Mouse (Mus musculus) liver, postnatal 0 days (tissue): Measurements from ENCODE around the gene Rims1. TPM values are rescaled to one million over a fixed set of nuclear protein-coding genes. Genes with fewer than 3 reads are reported as not detected.

Experiments
- ATAC-seq: fragments of 200-750 bp; cut with Nextera tagmentation; 2 replicates; pipeline ENCODE4 v1.8.0; 2017; ENCODE audit warnings: mild to moderate bottlenecking, moderate library complexity
- DNase-seq: peaks from one replicate; pipeline ENCODE4 v3.0.0-alpha.2; 2016
- H3K27ac ChIP-seq: fragments of 300-500 bp; sonication (generic); 2 replicates; pipeline ENCODE4 v1.5.1; 2014; ENCODE audit warnings: antibody characterized with exemption, moderate library complexity, mild to moderate bottlenecking, low read depth
- H3K27me3 ChIP-seq: fragments of 300-500 bp; sonication (generic); 2 replicates; pipeline ENCODE4 v1.6.1; 2014; ENCODE audit warnings: low read length, control low read depth, mixed read lengths; ENCODE audit not compliant: insufficient read depth
- H3K36me3 ChIP-seq: fragments of 300-500 bp; sonication (generic); replicated peaks from 2 replicates; pipeline ENCODE4 v1.6.1; 2014; ENCODE audit warnings: mild to moderate bottlenecking, control low read depth, low read length, moderate library complexity, mixed read lengths; ENCODE audit not compliant: insufficient read depth
- H3K4me1 ChIP-seq: fragments of 300-500 bp; sonication (generic); 2 replicates; pipeline ENCODE4 v1.6.1; 2014; ENCODE audit warnings: antibody characterized with exemption, mild to moderate bottlenecking, control low read depth; ENCODE audit not compliant: insufficient read depth
- H3K4me2 ChIP-seq: fragments of 300-500 bp; sonication (generic); 2 replicates; pipeline ENCODE4 v1.6.1; 2014; ENCODE audit warnings: low read depth, mild to moderate bottlenecking, low read length, moderate library complexity, mixed read lengths
- H3K4me3 ChIP-seq: fragments of 300-500 bp; sonication (generic); 2 replicates; pipeline ENCODE4 v1.5.1; 2014; ENCODE audit warnings: low read depth, low read length
- H3K9ac ChIP-seq: fragments of 300-500 bp; sonication (generic); replicated peaks from 2 replicates; pipeline ENCODE4 v1.6.1; 2014; ENCODE audit warnings: mild to moderate bottlenecking, moderate library complexity
- H3K9me3 ChIP-seq: fragments of 300-500 bp; sonication (generic); 2 replicates; pipeline ENCODE4 v1.6.1; 2016; ENCODE audit warnings: mild to moderate bottlenecking, control low read depth, low read length, mixed read lengths
- CTCF ChIP-seq: sonication (generic); IDR thresholded peaks from 2 replicates; pipeline ENCODE4 v1.5.1; 2016; ENCODE audit warnings: antibody characterized with exemption, low read depth
- EP300 ChIP-seq: IDR thresholded peaks from 2 replicates; pipeline ENCODE4 v1.6.1; 2016; ENCODE audit warnings: antibody characterized with exemption, low read depth, mild to moderate bottlenecking
- WGBS: fragments of 180-500 bp; shearing (Covaris S2); extraction: QIAGEN DNeasy Blood & Tissue Kit; methylation state at CpG from one replicate; pipeline ENCODE4 v1.1.7; 2014; ENCODE audit not compliant: insufficient replicate concordance; 5-methylcytosine and 5-hydroxymethylcytosine counted together
- polyA plus RNA-seq: library from polyadenylated mRNA; unstranded; fragments of >200 nt; fragmentation: Nextera tagmentation; extraction: Ambion mirVana; gene quantifications from 2 replicates; pipeline ENCODE4 v1.2.1, GENCODE M21; 2015

The Rims1 gene
- 0.08 TPM in 1 of 2 replicates, not detected in the other for polyA plus RNA-seq

DNA sequence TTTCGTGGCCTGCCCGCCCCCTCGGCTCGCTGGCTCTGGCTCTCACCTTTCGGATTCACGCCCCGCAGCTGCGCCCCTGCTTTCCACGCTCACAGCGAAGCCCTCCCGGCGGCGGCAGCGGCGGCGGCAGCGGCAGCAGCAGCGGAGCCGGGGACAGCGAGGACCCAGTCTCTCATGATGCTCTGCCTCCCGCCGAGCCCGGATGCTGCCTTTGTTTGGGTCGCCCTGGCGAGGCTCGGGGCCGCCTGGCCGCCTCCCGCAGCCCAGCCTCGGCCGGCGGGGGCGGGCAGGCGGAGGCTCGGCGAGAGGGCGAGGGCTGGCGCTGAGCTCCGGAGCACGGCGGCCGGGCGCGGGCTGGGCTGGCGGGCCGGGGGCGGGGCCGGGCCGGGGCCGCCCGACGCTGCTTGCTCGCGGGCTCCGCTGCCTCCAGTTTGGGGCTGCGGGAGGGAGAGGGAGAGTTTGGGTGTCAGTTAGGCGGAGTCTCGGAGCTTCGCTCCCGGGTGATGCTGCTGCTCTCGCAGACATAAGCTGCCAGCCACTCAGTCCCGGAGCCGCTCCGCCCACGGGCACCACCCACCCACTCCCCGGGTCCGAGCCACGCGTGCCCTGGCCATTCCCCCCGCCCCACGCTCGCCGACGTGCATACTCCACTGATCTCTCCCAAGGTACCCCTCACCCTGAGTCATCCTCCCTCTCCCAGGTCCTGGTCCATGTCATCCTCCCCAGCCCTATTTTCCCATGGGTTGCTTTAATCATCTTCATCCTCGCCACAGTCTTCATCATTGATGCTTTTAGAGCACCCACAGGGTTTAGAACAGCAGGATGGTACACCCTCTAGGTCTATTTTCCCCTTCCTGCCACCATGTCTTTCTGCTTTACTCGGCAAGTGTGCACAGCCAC lies at the start of gene Rims1:
Gene Rims1, minus strand, starts transcription at position 269 of the 900 bp plus-strand sequence.
- H3K27me3 ChIP-seq = peaks cover 13% of the 10 kb centered on the region
- ATAC-seq = peak; percentile 38; the same call in 1 of the 2 replicates
- no peaks in the 10 kb centered on the region for H3K9me3 ChIP-seq
- H3K4me3 ChIP-seq = peak within 1 kb of the TSS; percentile 34
- peak; percentile 30 for DNase-seq
- TF ChIP-seq CTCF (no peak), EP300 (no peak)
- no peak within 1 kb of the TSS for H3K9ac ChIP-seq
- WGBS = 2% methylated on average over 33 of the region's 76 CpGs
- H3K36me3 ChIP-seq = no peaks in the 10 kb centered on the region
- peak within 1 kb of the TSS; percentile 65 for H3K4me2 ChIP-seq
- no peak within 1 kb of the TSS for H3K27ac ChIP-seq
- H3K4me1 ChIP-seq = peaks cover 3% of the 10 kb centered on the region; the same call in 1 of the 2 replicates

DNA sequence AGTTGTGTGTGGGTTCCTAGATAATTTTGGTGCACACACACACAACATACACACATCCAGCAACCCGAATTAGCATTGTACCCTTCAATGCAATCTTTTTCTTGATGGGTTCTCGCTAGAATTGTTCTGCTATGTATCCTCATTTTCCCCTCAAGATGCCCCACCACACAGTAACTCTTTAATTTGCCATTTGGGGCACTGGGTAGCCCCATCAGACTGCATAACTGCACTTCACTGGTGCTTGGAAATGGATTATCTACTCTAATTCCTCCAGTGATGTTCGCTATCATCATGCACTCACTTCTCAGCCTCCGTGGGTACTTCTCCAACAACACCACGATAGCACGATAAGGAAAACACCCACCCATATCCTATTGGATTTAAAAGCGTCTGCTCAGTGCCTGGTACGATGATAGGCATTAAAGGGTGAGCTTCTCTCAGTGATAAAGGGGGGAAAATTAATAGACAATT lies 867 bp upstream of the Rims1 start:
- TF ChIP-seq CTCF (no peak), EP300 (no peak)

GRCm38 (mm10) chr1:22805025-22805725 lies 619 bp downstream of the Rims1 start:
- DNase-seq (no peak), ATAC-seq (no peak)
- no peak overlapping the region for H3K9ac ChIP-seq
- peaks cover 13% of the 10 kb centered on the region for H3K27me3 ChIP-seq
- H3K9me3 ChIP-seq = no peaks in the 10 kb centered on the region
- peak overlapping the region; percentile 34 for H3K4me3 ChIP-seq
- peaks cover 3% of the 10 kb centered on the region; the same call in 1 of the 2 replicates for H3K4me1 ChIP-seq
- no peak overlapping the region for H3K27ac ChIP-seq
- H3K4me2 ChIP-seq = peak overlapping the region; percentile 65
- no peaks in the 10 kb centered on the region for H3K36me3 ChIP-seq
- TF ChIP-seq EP300 = no peak
- TF ChIP-seq CTCF = no peak
- WGBS = 9% methylated on average over 15 of the region's 15 CpGs

More for the DNA sequence above, 867 bp upstream of the Rims1 start:
- Histone ChIP-seq H3K4me1 (peaks cover 3% of the 10 kb centered on the region; the same call in 1 of the 2 replicates), H3K9ac (no peak overlapping the region), H3K9me3 (no peaks in the 10 kb centered on the region), H3K4me3 (no peak overlapping the region), H3K36me3 (no peaks in the 10 kb centered on the region), H3K27ac (no peak overlapping the region), H3K4me2 (no peak overlapping the region), H3K27me3 (peaks cover 13% of the 10 kb centered on the region)
- ATAC-seq (no peak), DNase-seq (no peak)
- 24% methylated on average over 8 of the region's 8 CpGs for WGBS

DNA sequence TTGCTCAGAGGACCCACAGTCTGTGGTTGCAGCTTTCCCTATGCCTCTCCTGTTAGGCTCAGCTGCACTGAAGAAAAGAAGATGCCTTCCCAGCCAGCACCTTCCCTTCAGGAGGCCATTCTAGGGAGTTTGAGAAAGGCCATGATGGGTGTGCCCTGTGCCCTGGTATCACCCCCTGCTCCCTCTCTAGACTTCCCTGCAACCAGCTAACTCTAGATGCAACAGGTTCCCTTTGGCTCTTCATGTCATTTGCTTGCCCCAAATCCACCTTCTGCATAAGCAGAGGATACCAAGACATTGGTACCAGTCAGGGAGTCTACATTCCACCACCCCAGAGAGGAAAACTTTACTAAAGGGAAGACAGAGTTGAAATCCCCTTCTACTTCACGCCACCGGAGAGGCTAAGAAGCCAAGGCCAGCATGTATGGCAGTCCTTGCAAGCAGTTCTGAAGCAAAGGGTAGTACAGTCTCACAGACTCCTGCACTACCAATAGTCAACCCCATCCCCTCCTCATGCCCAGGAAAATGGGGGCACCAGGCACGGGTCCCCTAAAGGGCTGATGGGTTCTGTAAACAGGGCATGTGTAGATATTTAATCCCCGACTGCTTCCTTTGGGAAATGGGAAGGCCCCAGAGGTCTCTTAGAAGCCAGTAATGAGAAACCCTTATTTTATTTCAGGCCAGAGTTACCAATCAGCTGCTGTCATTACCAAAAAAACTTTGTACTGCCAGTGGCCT lies 1.5 kb downstream of the Rims1 start:
- TF ChIP-seq EP300 (no peak), CTCF (no peak)
- H3K27me3 ChIP-seq = peaks cover 13% of the 10 kb centered on the region
- no peak for DNase-seq
- no peaks in the 10 kb centered on the region for H3K9me3 ChIP-seq
- no peak overlapping the region for H3K27ac ChIP-seq
- ATAC-seq = no peak
- H3K4me1 ChIP-seq = peaks cover 3% of the 10 kb centered on the region; the same call in 1 of the 2 replicates
- no peak overlapping the region for H3K4me2 ChIP-seq
- WGBS = 62% methylated on average over 4 of the region's 4 CpGs
- H3K36me3 ChIP-seq = no peaks in the 10 kb centered on the region
- no peak overlapping the region for H3K9ac ChIP-seq
- no peak overlapping the region for H3K4me3 ChIP-seq

- Histone ChIP-seq H3K4me3 (no peak overlapping the region), H3K27me3 (peaks cover 13% of the 10 kb centered on the region), H3K27ac (no peak overlapping the region), H3K36me3 (no peaks in the 10 kb centered on the region), H3K9ac (no peak overlapping the region), H3K4me2 (no peak overlapping the region), H3K9me3 (no peaks in the 10 kb centered on the region), H3K4me1 (peaks cover 3% of the 10 kb centered on the region; the same call in 1 of the 2 replicates)
- TF ChIP-seq CTCF = no peak
- TF ChIP-seq EP300 = no peak
- no peak for DNase-seq
- WGBS = 60% methylated on average over 2 of the region's 2 CpGs
- ATAC-seq = no peak
Observed at GRCm38 (mm10) chr1:22803471-22803870, 2.3 kb downstream of the Rims1 start.
